Mouse (Mus musculus) embryonic fibroblast, embryonic 13.5 days (primary cell): ENCODE results near the gene Tbc1d2.

Experiments
- CTCF ChIP-seq: IDR thresholded peaks from 2 replicates; pipeline ENCODE4 v1.5.1; 2011; ENCODE audit warnings: mild to moderate bottlenecking, control low read depth, low read length, moderate library complexity, borderline replicate concordance; ENCODE audit not compliant: insufficient read depth
- POLR2A ChIP-seq: IDR thresholded peaks from 2 replicates; pipeline ENCODE4 v1.6.1; 2011; ENCODE audit warnings: low read depth, mild to moderate bottlenecking, control low read depth, low read length, moderate library complexity

- no peak for TF ChIP-seq CTCF
- TF ChIP-seq POLR2A, result no peak
Measured at GRCm38 (mm10) chr4:46562037-46562436, 88.0 kb downstream of the Tbc1d2 start.
